Comparison of ENCODE assay signal across 7 mouse cellular contexts in genomic region chr7:4865579-4866493, GRCm38 (mm10). TPM values are rescaled to one million over a fixed set of nuclear protein-coding genes. Genes with fewer than 3 reads are reported as not detected.
DNase-seq lines count a peak whose midpoint lies in the region; ATAC-seq lines count a peak whose summit lies in the region.

No protein-coding gene starts in this region.

- no peaks in the 10 kb centered on the region for H3K27me3 ChIP-seq in intestine, embryonic 16.5 days (replicated peaks; ENCODE audit: control insufficient read depth, insufficient read depth, low read length)
- no peaks in the 10 kb centered on the region for H3K27me3 ChIP-seq in midbrain, embryonic 11.5 days (ENCODE audit: control insufficient read depth, insufficient read depth, low read length)

- peak overlapping the region; percentile 76 for H3K9ac ChIP-seq in intestine, embryonic 16.5 days (ENCODE audit: low read depth, low read length)
- peak overlapping the region; percentile 75 for H3K9ac ChIP-seq in midbrain, embryonic 11.5 days (ENCODE audit: low read length)

- no peaks in the 10 kb centered on the region for H3K9me3 ChIP-seq in intestine, embryonic 16.5 days (ENCODE audit: control insufficient read depth, low read length)
- H3K9me3 ChIP-seq in midbrain, embryonic 11.5 days (ENCODE audit: control insufficient read depth, low read length) = no peaks in the 10 kb centered on the region

- H3K27ac ChIP-seq in intestine, embryonic 16.5 days (ENCODE audit: low read length) = peak overlapping the region; percentile 92
- no peak overlapping the region for H3K27ac ChIP-seq in midbrain, embryonic 11.5 days (ENCODE audit: low read depth, low read length)

- H3K4me2 ChIP-seq in intestine, embryonic 16.5 days (ENCODE audit: low read depth, low read length) = peak overlapping the region; percentile 57
- peak overlapping the region; percentile 57 for H3K4me2 ChIP-seq in midbrain, embryonic 11.5 days

- 4% methylated on average over 40 of the region's 40 CpGs for WGBS in intestine, embryonic 16.5 days
- WGBS in midbrain, embryonic 11.5 days = 5% methylated on average over 40 of the region's 40 CpGs

- H3K4me1 ChIP-seq in intestine, embryonic 16.5 days (ENCODE audit: control insufficient read depth, insufficient read depth, low read length) = peaks cover 2% of the 10 kb centered on the region; the same call in 1 of the 2 replicates
- peaks cover 4% of the 10 kb centered on the region; the same call in 1 of the 2 replicates for H3K4me1 ChIP-seq in midbrain, embryonic 11.5 days (ENCODE audit: control insufficient read depth, insufficient read depth, low read length)

- peak overlapping the region; percentile 70 for H3K4me3 ChIP-seq in intestine, embryonic 16.5 days (ENCODE audit: low read length)
- H3K4me3 ChIP-seq in midbrain, embryonic 11.5 days (ENCODE audit: low read depth, low read length) = peak overlapping the region; percentile 56

- H3K36me3 ChIP-seq in intestine, embryonic 16.5 days (ENCODE audit: control insufficient read depth, insufficient read depth, low read length) = no peaks in the 10 kb centered on the region
- no peaks in the 10 kb centered on the region for H3K36me3 ChIP-seq in midbrain, embryonic 11.5 days (ENCODE audit: control insufficient read depth, insufficient read depth, low read length)

- peak; percentile 99 for ATAC-seq in intestine, embryonic 16.5 days
- ATAC-seq in midbrain, embryonic 11.5 days (ENCODE audit: low FRiP score) = peak; percentile 100

- intact Hi-C loops in left cerebral cortex, postnatal 36 days (cut with DNase I) = loop anchor here (2.0 kb wide), 1 partner anchor 21 kb away; the partner anchor contains the start of gene Shisa7

- DNase-seq in adrenal gland, adult 8-10 months = peak; percentile 97
- peak; percentile 94 for DNase-seq in embryo, embryonic 9.5 days (ENCODE audit: extremely low spot score)
- peak; percentile 88 to 95 for DNase-seq in gastrocnemius, postnatal 4 days (ENCODE audit: low spot score in 2 of 2)
- DNase-seq in left cerebral cortex, postnatal 36 days (ENCODE audit: low spot score in 2 of 2) = peak; percentile 94 to 96
- DNase-seq in midbrain, embryonic 11.5 days (ENCODE audit: low spot score, missing footprints) = peak; percentile 99
- peak; percentile 98 for DNase-seq in skeletal muscle tissue, adult 2 months (ENCODE audit: low read depth, low spot score)

RNA-seq across cellular contexts. Expression of gene Isoc2b, which starts 4.2 kb away (rescaled TPM):
- 10 to 100 TPM; 14.0 to 28.7 (median 19.1) TPM for total RNA-seq in adrenal gland, adult 8-10 months (2022)
- 1 to 10 TPM; 2.3 to 2.5 TPM for total RNA-seq in gastrocnemius, postnatal 4 days (2021)
- 17.8 and 22.9 TPM in 2 replicates for polyA plus RNA-seq in intestine, embryonic 16.5 days (2015; fragmentation: Nextera tagmentation; extraction: Ambion mirVana)
- 1 to 10 TPM; 6.0 to 8.6 TPM for total RNA-seq in left cerebral cortex, postnatal 36 days (2021)
- polyA plus RNA-seq in midbrain, embryonic 11.5 days (2014; fragmentation: Nextera tagmentation; extraction: Ambion mirVana) = 2.6 and 4.6 TPM in 2 replicates

RNA-seq across cellular contexts. Expression of gene Isoc2a, which starts 11.1 kb away (rescaled TPM):
- total RNA-seq in adrenal gland, adult 8-10 months (2022) = 10 to 100 TPM; 21.8 to 38.6 (median 30.3) TPM
- 10 to 100 TPM; 10.7 to 11.7 TPM for total RNA-seq in gastrocnemius, postnatal 4 days (2021)
- polyA plus RNA-seq in intestine, embryonic 16.5 days (2015; fragmentation: Nextera tagmentation; extraction: Ambion mirVana) = 1.4 TPM in 2 replicates
- 10 to 100 TPM; 10.3 to 13.5 TPM for total RNA-seq in left cerebral cortex, postnatal 36 days (2021)
- 0.63 and 0.78 TPM in 2 replicates for polyA plus RNA-seq in midbrain, embryonic 11.5 days (2014; fragmentation: Nextera tagmentation; extraction: Ambion mirVana)

RNA-seq across cellular contexts. Expression of gene Shisa7, which starts 21.3 kb away (rescaled TPM):
- total RNA-seq in adrenal gland, adult 8-10 months (2022) = 1 to 10 TPM; 2.0 to 5.6 (median 4.0) TPM
- total RNA-seq in gastrocnemius, postnatal 4 days (2021) = under 1 TPM in 1 of 2 experiments, not detected in 1; 0.05 TPM
- 0.12 and 0.15 TPM in 2 replicates for polyA plus RNA-seq in intestine, embryonic 16.5 days (2015; fragmentation: Nextera tagmentation; extraction: Ambion mirVana)
- 100 to 1,000 TPM in 1 of 2 experiments, 10 to 100 TPM in 1; 95.1 to 151 TPM for total RNA-seq in left cerebral cortex, postnatal 36 days (2021)
- polyA plus RNA-seq in midbrain, embryonic 11.5 days (2014; fragmentation: Nextera tagmentation; extraction: Ambion mirVana) = 1.9 and 2.4 TPM in 2 replicates

RNA-seq across cellular contexts. Expression of gene Gm36210, which starts 40.5 kb away (rescaled TPM):
- under 1 TPM in 1 of 4 experiments, not detected in 3; 0.26 TPM for total RNA-seq in adrenal gland, adult 8-10 months (2022)
- total RNA-seq in gastrocnemius, postnatal 4 days (2021) = not detected
- polyA plus RNA-seq in intestine, embryonic 16.5 days (2015; fragmentation: Nextera tagmentation; extraction: Ambion mirVana) = not detected in 2 replicates
- total RNA-seq in left cerebral cortex, postnatal 36 days (2021) = under 1 TPM in 1 of 2 experiments, not detected in 1; 0.32 TPM
- polyA plus RNA-seq in midbrain, embryonic 11.5 days (2014; fragmentation: Nextera tagmentation; extraction: Ambion mirVana) = 0.12 TPM in 1 of 2 replicates, not detected in the other

RNA-seq across cellular contexts. Expression of gene Zfp628, which starts 49.2 kb away (rescaled TPM):
- 10 to 100 TPM; 14.4 to 20.6 (median 16.2) TPM for total RNA-seq in adrenal gland, adult 8-10 months (2022)
- 10 to 100 TPM; 14.0 to 14.6 TPM for total RNA-seq in gastrocnemius, postnatal 4 days (2021)
- 2.7 TPM in 2 replicates for polyA plus RNA-seq in intestine, embryonic 16.5 days (2015; fragmentation: Nextera tagmentation; extraction: Ambion mirVana)
- 10 to 100 TPM; 14.0 to 17.0 TPM for total RNA-seq in left cerebral cortex, postnatal 36 days (2021)
- 3.5 and 3.8 TPM in 2 replicates for polyA plus RNA-seq in midbrain, embryonic 11.5 days (2014; fragmentation: Nextera tagmentation; extraction: Ambion mirVana)

Comparison
In these comparisons a context has a peak if more than half of its experiments do, and no peak if none do; other contexts are left out.
1. RNA of gene Shisa7, which starts 21.3 kb away (total RNA-seq): 95.1 to 151 TPM in left cerebral cortex, postnatal 36 days; 2.0 to 5.6 TPM in adrenal gland, adult 8-10 months and 0.05 TPM in gastrocnemius, postnatal 4 days; every median in the first group is over 10 times any median in the second.
2. Peak in every context shown above with its lines, with median percentiles within 50 percentile points of each other: DNase-seq.